Mouse (Mus musculus): ENCODE measurements around the gene Adipoq. TPM values are rescaled to one million over a fixed set of nuclear protein-coding genes. Genes with fewer than 3 reads are reported as not detected.
A peak's percentile ranks its signal among the peaks of the same experiment; 100 is the strongest.

Gene Adipoq
- total RNA-seq, 2 experiments from 2014 or later = 5.1 to 18.8 TPM

- no peak for DNase-seq
- intact Hi-C loops (cut with DNase I) = no loop called here
Measured at GRCm38 (mm10) chr16:23113903-23114302, 32.4 kb upstream of the Adipoq start.

GRCm38 (mm10) chr16:23114339-23115171 lies 31.8 kb upstream of the Adipoq start:
- intact Hi-C loops (cut with DNase I) = no loop called here
- no peak for DNase-seq

DNA sequence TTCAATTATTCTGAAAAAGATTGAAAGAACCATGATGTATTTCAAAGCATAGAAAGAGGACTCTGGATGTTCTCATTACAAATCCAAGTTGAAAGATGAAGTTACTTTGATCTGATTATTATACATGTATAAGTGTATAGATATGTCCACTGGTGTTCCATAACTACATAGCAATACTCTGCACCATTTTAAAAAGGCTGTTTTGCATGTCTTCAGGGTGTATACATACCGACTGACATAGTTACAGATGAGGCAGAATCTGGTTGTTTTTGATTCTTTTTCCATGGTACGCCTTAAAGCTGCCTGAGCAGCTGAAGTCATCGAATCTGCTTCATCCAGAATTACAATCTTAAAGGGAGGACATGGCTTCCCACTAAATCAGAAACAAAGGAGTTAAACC lies 30.9 kb upstream of the Adipoq start:
- DNase-seq = no peak
- intact Hi-C loops (cut with DNase I) = no loop called here

GRCm38 (mm10) chr16:23117173-23117572 lies 29.2 kb upstream of the Adipoq start:
- no peak for DNase-seq
- intact Hi-C loops (cut with DNase I) = no loop called here

DNA sequence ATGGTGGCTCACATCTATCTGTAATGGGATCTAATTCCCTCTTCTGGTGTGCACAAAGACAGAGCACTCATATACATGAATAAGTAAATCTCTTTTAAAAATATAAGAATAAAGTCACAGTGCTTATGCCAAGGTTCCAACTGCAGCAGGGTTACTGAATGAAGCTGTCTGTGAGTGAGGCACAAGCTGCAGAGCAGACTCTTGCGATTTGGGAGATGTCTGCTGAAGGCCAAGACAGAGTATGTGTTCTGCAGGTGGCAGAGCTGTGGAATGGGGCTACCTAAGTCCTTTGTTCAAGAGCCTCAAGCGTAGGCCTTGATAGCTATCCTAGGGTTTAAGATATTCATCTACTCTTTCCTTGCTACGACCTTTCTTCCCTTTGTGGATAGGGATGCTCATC lies 23.9 kb upstream of the Adipoq start:
- DNase-seq = no peak
- intact Hi-C loops (cut with DNase I) = no loop called here

DNA sequence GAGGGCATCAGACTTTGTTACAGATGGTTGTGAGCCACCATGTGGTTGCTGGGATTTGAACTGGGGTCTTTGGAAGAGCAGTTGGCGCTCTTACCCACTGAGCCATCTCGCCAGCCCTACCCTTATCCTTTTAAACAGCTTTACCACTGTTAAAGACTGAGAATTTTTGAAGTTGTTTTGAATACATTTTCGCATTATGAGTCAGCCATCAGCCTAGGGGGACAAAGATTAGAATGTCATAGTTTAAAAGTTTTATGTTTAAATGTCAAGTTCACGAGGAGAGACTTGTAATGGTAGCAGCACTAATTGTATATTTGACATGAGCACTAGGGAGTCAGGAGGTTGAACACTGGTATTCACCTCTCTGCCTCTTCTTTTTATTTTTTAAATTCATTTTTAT lies 23.2 kb upstream of the Adipoq start:
- intact Hi-C loops (cut with DNase I) = no loop called here

GRCm38 (mm10) chr16:23124398-23124797 lies 21.9 kb upstream of the Adipoq start:
- intact Hi-C loops (cut with DNase I) = no loop called here
- DNase-seq = no peak

More for the DNA sequence above, 23.2 kb upstream of the Adipoq start:
- DNase-seq = no peak

DNA sequence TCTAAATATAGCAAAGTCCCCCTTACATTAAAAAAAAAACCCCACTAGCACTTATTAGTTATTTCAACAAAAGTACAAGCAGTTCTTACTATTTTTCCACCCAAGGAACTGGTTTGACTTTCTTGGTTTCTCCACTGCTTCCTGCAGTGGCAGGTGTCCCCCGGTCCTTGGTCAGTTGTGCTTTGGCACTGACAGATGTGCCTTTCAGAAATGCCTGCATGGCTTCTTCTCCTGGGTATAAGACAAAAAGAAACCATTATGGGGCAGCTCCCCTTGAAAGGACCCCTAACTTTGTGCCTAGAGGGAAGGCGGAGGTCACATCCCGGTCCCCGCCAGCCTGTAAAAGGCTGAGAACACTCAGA lies 19.0 kb upstream of the Adipoq start:
- intact Hi-C loops (cut with DNase I) = loop anchor here (2.0 kb wide), 1 partner anchor 18 kb away; no protein-coding TSS in a partner anchor
- no peak for DNase-seq

DNA sequence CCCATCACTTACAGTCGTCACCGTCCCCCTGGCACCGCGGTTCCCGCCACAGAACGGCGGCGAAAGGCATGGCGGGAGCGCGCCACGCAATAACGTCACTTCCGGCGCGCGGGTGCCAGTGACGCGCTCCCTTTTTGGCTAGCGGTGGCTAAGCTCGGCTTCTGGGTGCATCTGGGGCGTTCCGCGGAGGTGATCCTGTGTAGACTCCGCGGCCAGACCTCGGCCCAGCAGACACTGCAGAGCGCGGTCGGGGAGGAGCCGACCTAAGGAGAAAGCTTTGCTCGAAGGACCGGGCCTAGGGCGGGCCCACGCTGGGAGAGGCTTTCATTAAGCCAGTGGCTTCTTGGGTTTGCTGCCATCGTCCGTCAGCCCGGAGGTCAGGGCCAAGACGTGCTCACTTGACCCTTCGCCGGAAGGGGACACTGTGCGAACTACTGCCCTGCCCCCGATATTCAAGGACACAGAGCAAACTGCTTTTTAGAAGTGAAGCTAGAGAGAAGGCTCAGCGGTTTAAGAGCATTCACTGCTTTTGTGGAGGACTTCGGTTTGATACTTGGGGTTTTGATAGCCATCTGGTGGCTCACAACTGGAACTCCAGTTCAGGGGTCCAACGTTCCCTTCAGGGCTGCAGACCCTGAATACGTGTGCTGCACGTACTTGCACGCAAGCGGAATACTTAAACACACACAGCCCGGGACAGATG lies 18.5 kb upstream of the Adipoq start, which contains the start of gene Rfc4:
TSS of gene Rfc4 (minus strand) at position 65 of the 703 bp plus-strand sequence.
- peak; percentile 94 to 97 for DNase-seq
- intact Hi-C loops (cut with DNase I) = loop anchor here (2.0 kb wide), 1 partner anchor 19 kb away; no protein-coding TSS in a partner anchor

DNA sequence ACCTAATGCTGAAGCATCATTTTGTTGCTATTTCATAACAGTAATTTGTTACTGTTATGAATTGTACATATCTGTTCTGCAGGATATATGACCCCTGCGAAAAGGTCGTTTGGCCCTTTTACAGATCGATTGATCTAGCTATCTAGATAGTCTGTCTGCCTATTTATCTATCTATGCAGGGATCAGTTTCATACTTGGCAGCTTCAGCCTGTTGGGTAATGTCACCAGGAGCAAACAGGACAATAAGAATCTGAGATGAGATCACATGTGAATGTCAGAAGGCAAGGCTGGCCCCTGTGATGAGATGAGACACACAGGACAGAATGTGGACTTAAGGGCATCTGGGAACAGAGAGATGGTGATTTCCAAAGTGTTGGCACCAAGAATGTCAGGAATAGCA lies 16.0 kb upstream of the Adipoq start:
- DNase-seq = no peak
- intact Hi-C loops (cut with DNase I) = no loop called here

DNA sequence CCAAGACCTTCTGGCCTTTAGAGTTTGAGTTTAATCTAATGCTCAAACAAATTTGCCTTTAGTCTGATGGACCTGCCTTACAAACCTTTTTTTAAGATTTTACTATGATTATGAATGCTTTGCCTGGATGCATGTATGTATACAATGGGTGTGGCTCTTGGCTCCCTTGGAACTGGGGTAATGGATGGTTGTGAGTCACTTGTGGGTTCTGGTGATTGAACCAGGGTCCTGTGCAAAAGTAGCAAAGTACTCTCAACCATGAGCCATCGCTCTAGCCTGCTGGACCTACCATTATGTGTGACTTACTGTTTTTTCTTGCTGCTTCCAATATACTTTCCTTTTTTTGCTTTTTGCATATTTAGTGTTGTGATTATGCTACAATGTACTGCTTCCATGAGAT lies 14.0 kb upstream of the Adipoq start:
- DNase-seq = no peak
- intact Hi-C loops (cut with DNase I) = no loop called here

GRCm38 (mm10) chr16:23135421-23136149 lies 10.8 kb upstream of the Adipoq start:
- peak in 1 of 2 experiments; percentile 24 for DNase-seq

DNA sequence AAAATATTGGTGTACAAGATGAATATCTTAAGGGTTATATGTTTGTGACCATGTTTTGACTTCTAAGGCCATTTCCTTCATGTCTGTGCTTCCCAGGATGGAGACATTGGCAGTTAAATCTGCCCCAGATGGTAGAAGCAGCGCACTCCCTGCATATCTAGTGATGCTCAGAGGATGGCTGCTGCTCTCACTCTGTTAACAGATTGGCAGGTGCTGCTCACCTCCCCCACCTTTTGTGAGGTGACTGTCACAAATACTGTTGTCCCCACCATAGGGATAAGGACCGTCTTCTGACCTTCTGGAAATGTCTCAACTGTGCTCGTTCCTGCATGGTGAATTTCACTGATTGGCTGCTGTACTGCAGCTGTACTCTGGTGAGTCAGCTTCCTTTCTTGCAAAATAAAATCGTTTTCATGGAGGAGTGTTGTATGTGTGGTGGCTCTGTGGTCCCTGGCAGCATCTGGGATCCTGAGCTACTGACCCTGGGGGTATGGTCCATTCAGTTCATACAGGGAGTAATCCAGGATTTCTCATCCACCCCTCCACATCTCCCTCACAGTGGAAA lies 9.8 kb upstream of the Adipoq start:
- intact Hi-C loops (cut with DNase I) = no loop called here
- DNase-seq = no peak

More at GRCm38 (mm10) chr16:23135421-23136149, 10.8 kb upstream of the Adipoq start:
- intact Hi-C loops (cut with DNase I) = loop anchor here (1.0 to 2.0 kb wide), 2 partner anchors 46 to 259 kb away; no protein-coding TSS in a partner anchor

DNA sequence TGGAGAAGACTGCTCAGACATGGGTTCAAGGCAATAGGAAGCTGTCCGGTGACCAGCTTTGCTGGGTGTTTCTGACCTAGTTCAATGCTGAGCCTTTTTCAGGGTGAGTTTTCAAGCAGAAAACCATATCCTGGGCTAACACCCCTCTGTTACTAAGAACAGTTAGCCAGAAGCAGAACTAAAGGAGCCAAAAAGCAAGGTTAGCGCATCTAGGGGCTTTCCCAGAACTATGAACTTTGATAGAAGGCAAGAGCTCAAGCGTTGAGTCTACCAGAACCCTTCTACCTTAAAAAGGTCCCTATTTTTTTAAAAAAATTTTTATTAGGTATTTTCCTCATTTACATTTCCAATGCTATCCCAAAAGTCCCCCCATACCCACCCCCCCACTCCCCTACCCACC lies 5.4 kb upstream of the Adipoq start:
- DNase-seq = no peak
- intact Hi-C loops (cut with DNase I) = no loop called here

GRCm38 (mm10) chr16:23144326-23144725 lies 2.0 kb upstream of the Adipoq start:
- intact Hi-C loops (cut with DNase I) = no loop called here
- DNase-seq = no peak

DNA sequence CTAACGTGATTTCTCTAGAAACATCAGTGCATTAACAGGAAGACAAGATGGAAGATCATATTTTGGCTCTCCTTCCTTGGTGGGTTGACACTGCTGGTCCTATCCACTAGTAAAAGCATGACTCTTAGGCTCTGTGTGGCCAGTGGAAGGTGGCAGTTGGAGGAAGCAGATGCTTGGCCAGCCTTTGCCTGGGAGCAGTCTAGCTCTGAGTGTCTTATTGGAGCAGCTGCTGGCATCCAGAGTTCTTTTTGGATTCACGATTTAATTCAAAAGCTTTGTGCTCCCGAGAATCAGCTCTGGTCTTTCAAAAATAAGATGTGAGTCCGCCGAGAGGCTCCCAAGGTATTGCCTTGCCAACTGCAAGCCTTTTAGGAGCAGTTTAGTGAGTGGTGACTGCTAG lies 1.1 kb upstream of the Adipoq start:
- no peak for DNase-seq
- intact Hi-C loops (cut with DNase I) = no loop called here

GRCm38 (mm10) chr16:23148936-23149335 lies 2.6 kb downstream of the Adipoq start:
- intact Hi-C loops (cut with DNase I) = no loop called here

GRCm38 (mm10) chr16:23149396-23149795 lies 3.1 kb downstream of the Adipoq start:
- no peak for DNase-seq
- intact Hi-C loops (cut with DNase I) = no loop called here

More at GRCm38 (mm10) chr16:23148936-23149335, 2.6 kb downstream of the Adipoq start:
- DNase-seq = no peak

- intact Hi-C loops (cut with DNase I) = loop anchor here (1.0 to 2.0 kb wide), 2 partner anchors 73 to 252 kb away; partner anchors contain the start of gene St6gal1
- DNase-seq = peak; percentile 28 to 47
Measured at GRCm38 (mm10) chr16:23151423-23151822, 5.1 kb downstream of the Adipoq start.

DNA sequence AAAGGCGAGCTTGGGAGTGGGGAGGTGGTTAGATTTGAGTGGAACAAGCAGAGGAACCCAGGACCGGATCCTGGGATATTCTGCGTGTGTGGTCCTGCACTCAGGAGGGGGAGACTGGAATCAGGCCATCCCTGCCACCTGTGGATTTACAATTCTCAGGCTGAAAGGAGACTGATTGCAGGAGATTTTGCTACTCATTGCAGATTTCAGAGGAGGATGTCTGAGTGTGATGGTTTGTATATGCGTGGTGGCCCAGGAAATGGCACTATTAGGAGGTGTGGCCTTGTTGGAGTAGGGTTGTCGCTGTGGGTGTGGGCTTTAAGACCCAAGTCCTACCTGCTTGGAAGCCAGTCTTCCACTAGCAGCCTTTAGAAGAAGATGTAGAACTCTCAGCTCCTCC lies 7.9 kb downstream of the Adipoq start:
- intact Hi-C loops (cut with DNase I) = no loop called here

More for the DNA sequence above, 7.9 kb downstream of the Adipoq start:
- DNase-seq = no peak

Measured in heart, postnatal 14 days (tissue).